Mouse (Mus musculus) hindbrain, postnatal 0 days (tissue): ENCODE measurements around the gene Olfr281. TPM values are rescaled to one million over a fixed set of nuclear protein-coding genes. Genes with fewer than 3 reads are reported as not detected.

Experiments
- ATAC-seq: fragments of 200-750 bp; cut with Nextera tagmentation; 2 replicates; pipeline ENCODE4 v1.8.0; 2017; ENCODE audit warnings: mild to moderate bottlenecking, moderate TSS enrichment, moderate library complexity
- DNase-seq: peaks from one replicate; pipeline ENCODE4 v3.0.0-alpha.2; 2015; ENCODE audit warnings: low spot score
- H3K27ac ChIP-seq: fragments of 300-500 bp; sonication (generic); 2 replicates; pipeline ENCODE4 v1.5.1; 2014; ENCODE audit warnings: mild to moderate bottlenecking
- H3K27me3 ChIP-seq: fragments of 300-500 bp; sonication (generic); 2 replicates; pipeline ENCODE4 v1.6.1; 2014; ENCODE audit warnings: low read length, mixed read lengths; ENCODE audit not compliant: insufficient read depth
- H3K36me3 ChIP-seq: fragments of 300-500 bp; sonication (generic); 2 replicates; pipeline ENCODE4 v1.6.1; 2014; ENCODE audit warnings: low read length, mixed read lengths; ENCODE audit not compliant: insufficient read depth
- H3K4me1 ChIP-seq: fragments of 300-500 bp; sonication (generic); 2 replicates; pipeline ENCODE4 v1.6.1; 2014; ENCODE audit warnings: antibody characterized with exemption, low read length, mixed read lengths; ENCODE audit not compliant: insufficient read depth
- H3K4me2 ChIP-seq: fragments of 300-500 bp; sonication (generic); 2 replicates; pipeline ENCODE4 v1.6.1; 2014; ENCODE audit warnings: low read depth, mild to moderate bottlenecking, low read length, moderate library complexity, mixed read lengths
- H3K4me3 ChIP-seq: fragments of 300-500 bp; sonication (generic); 2 replicates; pipeline ENCODE4 v1.5.1; 2014; ENCODE audit warnings: low read length
- H3K9ac ChIP-seq: fragments of 300-500 bp; sonication (generic); replicated peaks from 2 replicates; pipeline ENCODE4 v1.6.1; 2014; ENCODE audit warnings: mild to moderate bottlenecking, low read length, moderate library complexity, mixed read lengths
- H3K9me3 ChIP-seq: fragments of 300-500 bp; sonication (generic); 2 replicates; pipeline ENCODE4 v1.6.1; 2016; ENCODE audit warnings: low read length, mixed read lengths
- CTCF ChIP-seq: IDR thresholded peaks from 2 replicates; pipeline ENCODE4 v1.5.1; 2016; ENCODE audit warnings: antibody characterized with exemption, control low read depth, low read depth
- WGBS: fragments of 180-500 bp; shearing (Covaris S2); extraction: QIAGEN DNeasy Blood & Tissue Kit; methylation state at CpG from one replicate; pipeline ENCODE4 v1.1.7; 2014; 5-methylcytosine and 5-hydroxymethylcytosine counted together
- polyA plus RNA-seq: library from polyadenylated mRNA; unstranded; fragments of >200 nt; fragmentation: Nextera tagmentation; extraction: Ambion mirVana; gene quantifications from 2 replicates; pipeline ENCODE4 v1.2.1, GENCODE M21; 2015
- total RNA-seq: library from RNA; depleted of rRNA; stranded (reverse); fragments of >200 nt; gene quantifications from 2 replicates; pipeline ENCODE4 v1.2.3, GENCODE M21; 2014

The Olfr281 gene
- total and polyA plus RNA-seq, 2 experiments from 2014 or later, result not detected

DNA sequence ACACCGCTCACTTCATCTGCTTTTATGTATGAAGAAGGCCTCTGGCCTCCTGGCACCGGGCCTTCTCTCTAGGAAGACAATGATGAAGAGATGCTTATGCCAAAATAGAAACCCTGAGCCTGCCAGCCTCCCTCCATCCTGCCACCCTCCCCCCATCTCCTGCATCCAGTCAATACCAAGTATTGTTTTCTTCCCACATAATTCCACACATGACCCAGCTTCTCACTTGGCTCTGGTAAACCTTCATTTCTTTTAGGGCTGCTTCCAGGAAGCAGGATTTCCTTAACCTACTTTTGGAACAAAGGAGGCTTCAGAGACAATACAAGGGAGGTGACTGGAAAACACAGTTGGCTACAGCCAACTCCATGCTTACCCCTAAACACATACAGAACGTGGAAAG is 30.3 kb downstream of the Olfr281 start, which contains the start of gene Lalba:
Gene Lalba (minus strand): TSS at position 21 of the 400 bp plus-strand sequence.
- DNase-seq (no peak), ATAC-seq (no peak)
- Histone ChIP-seq H3K9me3 (no peaks in the 10 kb centered on the region), H3K4me2 (no peak within 1 kb of the TSS), H3K36me3 (no peaks in the 10 kb centered on the region), H3K27ac (no peak within 1 kb of the TSS), H3K4me3 (no peak within 1 kb of the TSS), H3K27me3 (no peaks in the 10 kb centered on the region), H3K4me1 (peaks cover 3% of the 10 kb centered on the region; the same call in 1 of the 2 replicates), H3K9ac (no peak within 1 kb of the TSS)
- 47% methylated on average over 3 of the region's 3 CpGs for WGBS
- no peak for TF ChIP-seq CTCF

- TF ChIP-seq CTCF, result no peak
- DNase-seq, result no peak
- Histone ChIP-seq H3K4me2 (no peak overlapping the region), H3K27me3 (no peaks in the 10 kb centered on the region), H3K4me1 (peaks cover 3% of the 10 kb centered on the region; the same call in 1 of the 2 replicates), H3K9ac (no peak overlapping the region), H3K9me3 (no peaks in the 10 kb centered on the region), H3K36me3 (no peaks in the 10 kb centered on the region), H3K27ac (no peak overlapping the region), H3K4me3 (no peak overlapping the region)
- WGBS, result 79% methylated on average over 18 of the region's 18 CpGs
- ATAC-seq, result no peak
Observed at GRCm38 (mm10) chr15:98483907-98484886, 31.8 kb downstream of the Olfr281 start.

DNA sequence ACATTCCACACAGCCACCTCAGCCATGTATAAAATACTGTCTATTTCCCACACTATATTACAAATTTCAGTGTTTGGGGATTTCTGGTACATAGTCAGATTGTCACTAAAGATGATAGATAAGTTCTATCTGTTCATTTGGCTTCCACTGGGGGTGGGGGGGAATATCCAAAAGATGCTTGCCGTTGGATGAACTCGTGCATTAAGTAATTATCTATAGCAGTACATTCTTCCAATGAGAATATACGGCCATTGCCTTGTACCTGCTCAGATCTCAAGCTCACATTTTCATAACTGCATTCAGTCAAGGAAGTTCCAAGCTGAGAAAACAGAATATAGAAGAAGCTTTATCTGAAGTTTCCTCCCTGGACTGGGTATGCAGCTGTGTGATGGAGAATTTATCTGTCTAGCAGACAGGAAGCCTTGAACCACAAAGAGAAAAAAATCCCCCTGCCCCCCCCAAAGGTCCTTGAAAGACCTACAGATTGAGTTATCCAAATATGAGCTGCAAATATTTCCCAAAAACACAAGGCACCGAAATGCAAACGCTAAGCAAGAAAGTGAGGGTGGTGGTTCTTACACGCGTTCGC is 34.1 kb downstream of the Olfr281 start:
- Histone ChIP-seq H3K4me1 (peaks cover 3% of the 10 kb centered on the region; the same call in 1 of the 2 replicates), H3K27me3 (no peaks in the 10 kb centered on the region), H3K27ac (no peak overlapping the region), H3K9ac (no peak overlapping the region), H3K4me3 (no peak overlapping the region), H3K36me3 (no peaks in the 10 kb centered on the region), H3K9me3 (no peaks in the 10 kb centered on the region), H3K4me2 (no peak overlapping the region)
- 93% methylated on average over 8 of the region's 8 CpGs for WGBS
- no peak for DNase-seq
- TF ChIP-seq CTCF, result no peak
- ATAC-seq, result no peak

DNA sequence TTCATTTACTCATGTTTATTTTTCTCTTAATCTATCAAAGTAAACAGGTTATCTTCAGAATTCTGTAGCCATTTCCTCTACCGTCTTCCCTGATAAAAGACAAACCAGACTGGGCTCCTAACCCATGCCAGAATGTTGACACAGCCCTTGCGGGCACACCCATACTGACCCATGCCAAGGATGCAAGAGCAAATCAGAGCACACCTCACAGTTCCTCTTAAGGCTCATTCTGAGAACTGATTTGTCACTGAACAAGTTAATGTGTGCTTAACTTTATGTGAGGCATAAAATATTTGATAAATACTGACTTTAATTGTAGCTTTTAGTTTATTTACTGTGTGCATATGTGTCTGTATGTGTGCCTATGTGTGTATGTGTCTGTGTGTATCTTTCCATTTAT is 38.9 kb downstream of the Olfr281 start:
- 79% methylated on average over 2 of the region's 2 CpGs for WGBS
- Histone ChIP-seq H3K9ac (no peak overlapping the region), H3K27ac (no peak overlapping the region), H3K4me1 (no peaks in the 10 kb centered on the region), H3K27me3 (no peaks in the 10 kb centered on the region), H3K9me3 (no peaks in the 10 kb centered on the region), H3K4me2 (no peak overlapping the region), H3K36me3 (no peaks in the 10 kb centered on the region), H3K4me3 (no peak overlapping the region)
- ATAC-seq, result no peak
- DNase-seq, result no peak
- TF ChIP-seq CTCF, result no peak

GRCm38 (mm10) chr15:98492102-98492501 is 39.7 kb downstream of the Olfr281 start, which contains the start of gene Olfr279:
Gene Olfr279 (plus strand): TSS chr15:98492402.
- DNase-seq, result no peak
- no peak for TF ChIP-seq CTCF
- Histone ChIP-seq H3K9me3 (no peaks in the 10 kb centered on the region), H3K4me1 (no peaks in the 10 kb centered on the region), H3K4me3 (no peak within 1 kb of the TSS), H3K4me2 (no peak within 1 kb of the TSS), H3K27me3 (no peaks in the 10 kb centered on the region), H3K36me3 (no peaks in the 10 kb centered on the region), H3K9ac (no peak within 1 kb of the TSS), H3K27ac (no peak within 1 kb of the TSS)
- WGBS, result 57% methylated on average over 4 of the region's 4 CpGs
- no peak for ATAC-seq

GRCm38 (mm10) chr15:98497631-98498030 is 45.2 kb downstream of the Olfr281 start:
- DNase-seq (no peak), ATAC-seq (no peak)
- no peaks in the 10 kb centered on the region for H3K9me3 ChIP-seq
- H3K9ac ChIP-seq, result no peak overlapping the region
- H3K27me3 ChIP-seq, result no peaks in the 10 kb centered on the region
- H3K4me1 ChIP-seq, result no peaks in the 10 kb centered on the region
- H3K4me2 ChIP-seq, result no peak overlapping the region
- no peak overlapping the region for H3K4me3 ChIP-seq
- no peak for TF ChIP-seq CTCF
- no peak overlapping the region for H3K27ac ChIP-seq
- H3K36me3 ChIP-seq, result no peaks in the 10 kb centered on the region
- 85% methylated on average over 17 of the region's 17 CpGs for WGBS
